ENCODE assay signal across 8 mouse cellular contexts in the genomic region with DNA sequence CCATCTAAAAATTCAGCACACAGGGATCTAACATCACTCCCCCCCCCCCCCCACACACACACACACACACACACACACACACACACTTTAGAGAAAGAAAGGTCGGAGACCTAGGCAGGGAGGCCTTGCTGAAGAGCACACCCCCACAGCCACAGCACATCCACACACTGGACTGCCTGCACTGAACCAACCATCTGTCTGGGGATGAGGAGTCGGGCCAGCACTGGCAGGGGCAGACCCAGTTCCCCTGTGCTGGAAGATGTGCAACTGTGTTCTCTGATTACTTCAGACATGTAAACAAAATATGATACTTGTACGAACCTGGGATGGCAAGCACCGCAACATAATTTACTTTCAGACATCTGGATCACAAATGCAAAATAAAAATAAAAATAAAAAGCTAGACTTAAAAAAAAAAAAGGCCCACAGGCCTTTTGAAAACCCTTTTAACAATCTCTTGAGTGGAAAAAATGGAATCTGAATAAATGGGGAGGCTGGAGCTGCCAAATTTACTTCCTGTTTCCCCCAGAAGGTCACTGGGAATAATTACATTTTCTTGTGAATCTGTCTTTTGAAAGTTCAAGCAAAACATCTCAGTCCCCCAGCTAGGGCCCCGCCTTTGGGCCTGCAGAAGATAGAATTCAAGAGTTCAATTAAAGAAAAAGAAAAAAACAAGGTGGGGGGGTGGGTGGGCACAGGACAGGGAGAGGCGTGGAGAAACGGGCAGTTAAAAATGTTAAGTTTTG. TPM values are rescaled to one million over a fixed set of nuclear protein-coding genes. Genes with fewer than 3 reads are reported as not detected.
DNase-seq lines count a peak whose midpoint lies in the region; ATAC-seq and TF ChIP-seq lines count a peak whose summit lies in the region.

No protein-coding gene starts in this region.

- TF ChIP-seq POLR2A in cerebellum, adult 2 months (IDR thresholded peaks at IDR 0.05; ENCODE audit: borderline replicate concordance, insufficient read depth, low read length), result no peak

- 31% methylated on average over 7 of the region's 7 CpGs for WGBS in cerebellum, adult 2 months
- whole genome bisulfite sequencing in forebrain, embryonic 13.5 days, result 33% methylated on average over 7 of the region's 7 CpGs
- WGBS in limb, embryonic 12.5 days, result 35% methylated on average over 7 of the region's 7 CpGs
- 42% methylated on average over 7 of the region's 7 CpGs for WGBS in stomach, embryonic 15.5 days

- H3K27ac ChIP-seq in cerebellum, adult 2 months (ENCODE audit: insufficient read depth, low read length), result peak overlapping the region; percentile 99
- H3K27ac ChIP-seq in forebrain, embryonic 13.5 days, result peak overlapping the region; percentile 92
- H3K27ac ChIP-seq in limb, embryonic 12.5 days, result peak overlapping the region; percentile 86
- peak overlapping the region; percentile 77 for H3K27ac ChIP-seq in stomach, embryonic 15.5 days

- DNase-seq in kidney, adult 9 months, result peak; percentile 26
- DNase-seq in kidney, adult 11 months, result no peak
- peak; percentile 55 to 66 for DNase-seq in cerebellum, adult 2 months
- no peak for DNase-seq in urinary bladder, adult 18-20 months (ENCODE audit: low spot score in 2 of 2)
- DNase-seq in c-Kit-positive CD71-positive TER-119-positive erythroid progenitor cells, embryonic 14.5 days (ENCODE audit: low spot score), result no peak

- TF ChIP-seq CTCF in cerebellum, adult 2 months (IDR thresholded peaks at IDR 0.05; ENCODE audit: borderline replicate concordance, insufficient read depth, low read depth, low read length), result no peak

- H3K4me2 ChIP-seq in forebrain, embryonic 13.5 days, result peak overlapping the region; percentile 72
- H3K4me2 ChIP-seq in limb, embryonic 12.5 days, result peak overlapping the region; percentile 83
- peak overlapping the region; percentile 40; the same call in 1 of the 2 replicates for H3K4me2 ChIP-seq in stomach, embryonic 15.5 days

- no peak overlapping the region for H3K9ac ChIP-seq in forebrain, embryonic 13.5 days
- no peak overlapping the region for H3K9ac ChIP-seq in limb, embryonic 12.5 days (replicated peaks)
- H3K9ac ChIP-seq in stomach, embryonic 15.5 days, result no peak overlapping the region

- no peaks in the 10 kb centered on the region for H3K36me3 ChIP-seq in forebrain, embryonic 13.5 days (ENCODE audit: poor library complexity, severe bottlenecking)
- no peaks in the 10 kb centered on the region for H3K36me3 ChIP-seq in limb, embryonic 12.5 days
- H3K36me3 ChIP-seq in stomach, embryonic 15.5 days, result no peaks in the 10 kb centered on the region

- H3K4me1 ChIP-seq in cerebellum, adult 2 months (ENCODE audit: control insufficient read depth, insufficient read depth, low read length), result peaks cover 53% of the 10 kb centered on the region
- H3K4me1 ChIP-seq in forebrain, embryonic 13.5 days, result peaks cover 86% of the 10 kb centered on the region
- H3K4me1 ChIP-seq in limb, embryonic 12.5 days (replicated peaks), result peaks cover 80% of the 10 kb centered on the region
- H3K4me1 ChIP-seq in stomach, embryonic 15.5 days, result peaks cover 57% of the 10 kb centered on the region

- no peaks in the 10 kb centered on the region for H3K27me3 ChIP-seq in cerebellum, adult 2 months (ENCODE audit: control insufficient read depth, insufficient read depth, low read length)
- H3K27me3 ChIP-seq in forebrain, embryonic 13.5 days, result no peaks in the 10 kb centered on the region
- no peaks in the 10 kb centered on the region for H3K27me3 ChIP-seq in limb, embryonic 12.5 days
- no peaks in the 10 kb centered on the region for H3K27me3 ChIP-seq in stomach, embryonic 15.5 days (replicated peaks)

- no peak for ATAC-seq in forebrain, embryonic 13.5 days
- ATAC-seq in limb, embryonic 12.5 days (ENCODE audit: insufficient number of reproducible peaks, insufficient read depth, low FRiP score, low TSS enrichment, low read depth), result no peak
- ATAC-seq in stomach, embryonic 15.5 days (ENCODE audit: insufficient read depth, low FRiP score, low read depth), result no peak

- no peaks in the 10 kb centered on the region for H3K9me3 ChIP-seq in forebrain, embryonic 13.5 days (replicated peaks)
- no peaks in the 10 kb centered on the region for H3K9me3 ChIP-seq in limb, embryonic 12.5 days
- H3K9me3 ChIP-seq in stomach, embryonic 15.5 days, result no peaks in the 10 kb centered on the region

- no peak overlapping the region for H3K4me3 ChIP-seq in cerebellum, adult 2 months (replicated peaks; ENCODE audit: insufficient read depth, low read depth, low read length)
- H3K4me3 ChIP-seq in forebrain, embryonic 13.5 days, result no peak overlapping the region
- no peak overlapping the region for H3K4me3 ChIP-seq in limb, embryonic 12.5 days (replicated peaks)
- H3K4me3 ChIP-seq in stomach, embryonic 15.5 days (replicated peaks), result no peak overlapping the region

RNA-seq across cellular contexts. Expression of a gene that starts 5.5 kb away (rescaled TPM):
- polyA plus RNA-seq in cerebellum, adult 2 months (2012; rRNA removed), result 37.3 and 37.8 TPM in 2 replicates
- polyA plus RNA-seq in forebrain, embryonic 13.5 days (2015; fragmentation: Nextera tagmentation; extraction: Ambion mirVana), result 31.1 and 33.9 TPM in 2 replicates
- polyA plus RNA-seq in limb, embryonic 12.5 days (2016; fragmentation: Nextera tagmentation; extraction: Ambion mirVana), result 27.7 and 29.8 TPM in 2 replicates
- polyA plus RNA-seq in stomach, embryonic 15.5 days (2015; fragmentation: Nextera tagmentation; extraction: Ambion mirVana), result 15.5 and 17.3 TPM in 2 replicates

RNA-seq across cellular contexts. Expression of a gene that starts 44.2 kb away (rescaled TPM):
- 44.7 and 46.3 TPM in 2 replicates for polyA plus RNA-seq in cerebellum, adult 2 months (2012; rRNA removed)
- polyA plus RNA-seq in forebrain, embryonic 13.5 days (2015; fragmentation: Nextera tagmentation; extraction: Ambion mirVana), result 105 and 115 TPM in 2 replicates
- polyA plus RNA-seq in limb, embryonic 12.5 days (2016; fragmentation: Nextera tagmentation; extraction: Ambion mirVana), result 78.1 and 80.3 TPM in 2 replicates
- 62.3 and 63.3 TPM in 2 replicates for polyA plus RNA-seq in stomach, embryonic 15.5 days (2015; fragmentation: Nextera tagmentation; extraction: Ambion mirVana)

RNA-seq across cellular contexts. Expression of a gene that starts 50.8 kb away (rescaled TPM):
- 28.8 and 28.9 TPM in 2 replicates for polyA plus RNA-seq in cerebellum, adult 2 months (2012; rRNA removed)
- polyA plus RNA-seq in forebrain, embryonic 13.5 days (2015; fragmentation: Nextera tagmentation; extraction: Ambion mirVana), result 42.5 and 43.5 TPM in 2 replicates
- polyA plus RNA-seq in limb, embryonic 12.5 days (2016; fragmentation: Nextera tagmentation; extraction: Ambion mirVana), result 40.4 and 40.8 TPM in 2 replicates
- 34.5 and 34.6 TPM in 2 replicates for polyA plus RNA-seq in stomach, embryonic 15.5 days (2015; fragmentation: Nextera tagmentation; extraction: Ambion mirVana)

Comparison
In these comparisons a context has a peak if more than half of its experiments do, and no peak if none do; other contexts are left out.
1. DNase-seq: peak in kidney, adult 9 months (single experiment) and cerebellum, adult 2 months (2 of 2); none in kidney, adult 11 months (single experiment), urinary bladder, adult 18-20 months (0 of 2) and c-Kit-positive CD71-positive TER-119-positive erythroid progenitor cells, embryonic 14.5 days (single experiment).
2. Peak in every context shown above with its lines, with median percentiles within 50 percentile points of each other: H3K27ac ChIP-seq and H3K4me2 ChIP-seq.